Mouse (Mus musculus) megakaryocyte-erythroid progenitor cell, adult 5-6 weeks (primary cell): Measurements from ENCODE around the gene Clic5. TPM values are rescaled to one million over a fixed set of nuclear protein-coding genes. Genes with fewer than 3 reads are reported as not detected.
"Not testable (repeated sequence)": the region's sequence is repeated elsewhere in the genome, so short reads cannot be mapped to it uniquely, and the experiment has no call there.

Experiments used
- ATAC-seq: replicated peaks from 2 replicates; pipeline ENCODE4 v1.8.0; 2016; ENCODE audit warnings: mild to moderate bottlenecking, inconsistent platforms; ENCODE audit not compliant: severe bottlenecking, poor library complexity, low FRiP score, low TSS enrichment
- total RNA-seq, 2 experiments: library from RNA; stranded (forward) in 1 of 2; stranded (reverse) in 1 of 2; fragments of 200-1000, 215-1000 nt in 1 of 2; fragments of >200 nt in 1 of 2; fragmentation: Nextera tagmentation in 1 of 2; gene quantifications; 2 replicates each; pipeline ENCODE4 v1.2.3; 2014 to 2017

Clic5 gene
- 0.72 TPM in 1 of 2 replicates, not detected in the other for total RNA-seq (2014; fragmentation: Nextera tagmentation)
- total RNA-seq (2017): 0.94 and 1.0 TPM in 2 replicates

DNA sequence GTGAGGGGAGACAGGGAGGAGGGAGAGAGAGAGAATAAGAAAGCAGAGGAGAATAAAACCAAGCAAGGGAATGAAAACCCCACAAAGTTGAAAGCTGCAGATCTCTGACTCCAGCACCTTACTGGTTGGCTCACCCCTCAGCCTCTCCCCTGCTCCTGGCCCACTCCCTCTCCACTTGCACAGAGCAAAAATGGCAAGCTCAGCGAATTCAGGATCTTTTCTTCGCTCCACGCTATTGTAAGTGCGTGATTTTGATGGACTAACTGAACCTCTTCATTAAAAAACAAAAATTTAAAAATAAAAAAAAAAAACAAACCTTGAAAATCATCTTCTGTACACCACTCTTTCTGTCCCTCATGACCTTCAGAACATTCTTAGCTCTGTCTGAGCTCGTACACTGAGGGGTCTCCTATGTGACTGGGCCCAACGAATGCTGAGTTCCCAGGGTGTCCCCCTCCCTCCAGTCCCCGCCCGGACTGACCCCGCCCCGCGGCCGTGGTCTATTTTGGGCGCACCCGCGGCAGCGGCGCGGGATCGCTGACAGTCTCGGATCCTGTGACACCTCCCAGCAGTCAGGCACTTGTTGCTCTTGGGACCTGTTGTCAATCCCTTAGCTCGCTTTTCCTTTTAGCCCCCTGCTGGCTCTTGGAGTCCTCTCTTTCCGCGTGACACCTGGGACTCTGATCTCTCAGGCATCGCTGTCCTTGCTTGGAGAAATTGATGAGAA lies at the start of gene Clic5:
Gene Clic5, plus strand, starts transcription at position 543 of the 727 bp plus-strand sequence.
- ATAC-seq: peak; percentile 84

DNA sequence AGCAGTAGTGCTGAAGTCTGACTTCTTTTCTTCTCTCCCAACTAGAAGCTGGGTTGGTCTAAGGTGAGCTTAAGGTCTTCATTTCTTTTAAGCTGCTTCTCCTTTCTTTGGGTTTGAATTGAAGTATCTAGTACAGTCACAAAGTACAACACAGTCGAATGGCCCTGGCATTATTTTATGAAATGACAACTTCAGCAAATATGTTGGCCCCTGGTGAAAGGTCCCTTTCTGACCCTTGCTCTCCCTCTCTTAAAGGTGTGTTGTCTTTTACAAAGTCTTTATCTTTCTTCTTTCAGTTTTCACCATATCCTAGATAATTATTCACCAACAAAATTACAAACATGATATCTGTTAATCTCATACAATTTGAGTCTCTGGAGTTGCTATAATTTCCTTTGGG lies 42.6 kb upstream of the Clic5 start:
- no peak for ATAC-seq

DNA sequence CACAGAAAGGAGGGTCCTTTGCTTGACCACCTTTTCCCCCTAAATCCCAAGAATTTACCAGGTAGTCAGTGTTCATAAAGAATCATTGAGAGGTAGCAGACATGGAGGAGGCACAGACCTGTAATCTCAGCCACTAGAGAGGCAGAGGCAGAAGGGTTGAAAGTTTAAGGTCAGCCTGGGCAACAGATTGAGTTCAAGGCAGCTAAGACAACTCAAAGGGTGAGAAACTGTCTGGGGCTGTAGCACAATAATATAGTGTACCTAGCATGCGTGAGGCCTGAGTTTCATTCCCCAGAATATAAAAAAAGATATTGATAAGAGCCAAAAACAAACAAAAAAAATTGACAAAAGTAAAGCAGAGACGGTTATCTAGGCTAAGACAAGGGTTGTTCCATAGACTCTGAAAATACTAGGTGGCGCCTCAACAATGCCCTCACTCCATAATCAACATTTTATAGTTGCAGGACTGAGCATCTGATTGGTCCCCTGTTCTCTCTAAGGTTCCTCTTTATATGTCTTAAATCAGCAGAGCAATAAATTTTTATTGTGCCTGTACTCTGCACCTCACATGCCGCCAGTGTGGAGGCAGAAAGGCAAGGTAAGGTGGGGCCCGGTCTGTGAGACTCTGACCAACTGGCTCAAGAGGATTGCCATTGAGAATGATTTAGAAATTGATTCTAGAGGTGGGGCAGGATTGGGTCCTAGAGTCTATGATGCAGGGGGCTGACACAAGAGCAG lies 40.1 kb upstream of the Clic5 start:
- ATAC-seq: no peak

DNA sequence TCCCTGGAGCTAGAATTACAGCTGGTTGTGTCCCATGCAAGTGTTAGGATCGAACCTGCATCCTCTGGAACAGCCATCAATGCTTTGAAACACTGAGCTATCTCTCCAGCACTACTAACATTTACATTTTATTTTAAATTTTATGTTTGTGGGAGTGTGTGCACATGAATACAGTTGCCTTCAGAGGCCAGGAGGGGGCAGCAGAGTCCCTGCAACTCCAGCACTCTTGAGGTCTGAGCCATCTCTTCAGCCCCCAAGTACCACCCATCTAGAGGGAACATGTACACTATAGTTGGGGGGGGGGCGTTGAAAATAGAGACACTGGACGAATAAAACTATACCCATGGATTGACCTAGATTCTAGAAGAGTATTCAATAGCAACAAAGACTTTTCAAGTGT lies 37.3 kb upstream of the Clic5 start:
- peak; percentile 77 for ATAC-seq

DNA sequence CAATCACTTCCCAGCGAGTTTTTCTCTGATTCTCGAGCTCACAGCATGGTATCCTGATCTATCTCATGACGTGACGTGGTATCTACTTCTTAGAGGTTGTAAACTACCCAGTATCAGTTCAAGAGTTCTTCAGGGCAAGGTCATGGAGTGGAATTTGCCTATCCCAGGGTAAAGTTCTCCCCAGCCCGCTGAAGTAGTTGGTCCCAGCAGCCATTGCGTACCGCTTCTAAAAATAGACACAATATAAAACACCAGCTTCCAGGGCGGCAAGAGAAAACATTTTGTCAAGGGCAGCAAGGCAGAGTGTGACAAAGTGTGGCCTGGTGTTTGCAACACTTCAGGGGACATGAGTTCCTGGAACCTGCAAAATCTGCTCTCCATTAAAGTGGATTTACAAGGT lies 36.5 kb upstream of the Clic5 start:
- ATAC-seq: no peak

DNA sequence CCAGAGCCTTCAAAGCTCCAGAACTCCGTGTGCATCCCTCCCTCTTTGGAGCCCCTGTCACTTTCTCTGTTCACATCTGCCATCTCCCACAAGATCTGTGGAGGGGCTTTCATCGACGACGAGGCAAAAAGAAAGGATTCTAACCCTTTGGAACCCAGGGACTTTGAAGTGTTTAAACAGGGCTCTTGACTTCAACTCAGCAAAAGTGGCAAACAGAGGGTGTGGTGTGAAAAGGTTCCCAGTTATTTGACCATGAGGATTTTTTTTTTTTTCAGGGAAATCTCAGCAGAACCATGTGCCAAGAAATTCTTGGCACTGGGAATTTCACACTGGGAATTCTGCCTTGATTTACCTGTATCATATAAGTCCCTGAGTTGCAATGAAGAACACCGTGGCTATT lies 34.5 kb upstream of the Clic5 start:
- ATAC-seq: no peak

DNA sequence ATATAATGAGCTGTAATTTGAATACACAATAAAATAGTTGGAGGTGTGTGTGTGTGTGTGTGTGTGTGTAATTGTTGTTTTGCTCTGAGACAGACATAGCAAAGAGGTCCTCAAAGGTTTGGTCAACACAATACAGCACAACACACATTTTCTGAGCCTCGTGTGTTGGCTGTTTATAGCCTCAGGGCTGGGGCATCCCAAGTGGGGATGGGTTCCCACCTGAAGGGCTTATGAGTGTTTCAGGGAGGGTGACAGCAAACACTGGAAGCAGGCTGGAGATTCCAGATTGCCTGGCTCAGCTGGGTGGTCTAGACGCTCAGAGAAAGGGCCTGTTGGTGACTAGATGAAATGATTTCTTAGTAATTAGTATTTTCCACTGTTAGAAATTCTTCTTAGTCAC lies 33.2 kb upstream of the Clic5 start:
- ATAC-seq: no peak

DNA sequence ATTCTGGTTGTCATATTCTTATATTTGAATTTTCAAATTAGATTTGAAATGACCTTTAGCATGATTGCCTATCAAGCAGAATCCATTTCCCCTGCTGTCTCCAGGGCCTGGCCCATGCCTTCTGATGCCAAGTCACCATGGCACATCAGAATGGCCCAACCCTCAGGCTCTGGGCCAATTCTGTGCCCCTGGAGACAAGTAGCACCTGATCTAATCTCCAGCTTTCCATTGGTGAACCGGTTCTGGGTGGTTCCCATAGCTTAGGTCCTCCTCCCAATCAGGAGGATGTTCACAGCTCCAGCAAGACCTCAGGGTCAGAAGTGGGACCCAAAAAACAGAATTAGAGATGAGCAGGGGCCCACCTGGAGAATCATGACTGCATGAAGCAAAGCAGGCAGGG lies 30.2 kb upstream of the Clic5 start:
- peak; percentile 42; the same call in 1 of the 2 replicates for ATAC-seq

DNA sequence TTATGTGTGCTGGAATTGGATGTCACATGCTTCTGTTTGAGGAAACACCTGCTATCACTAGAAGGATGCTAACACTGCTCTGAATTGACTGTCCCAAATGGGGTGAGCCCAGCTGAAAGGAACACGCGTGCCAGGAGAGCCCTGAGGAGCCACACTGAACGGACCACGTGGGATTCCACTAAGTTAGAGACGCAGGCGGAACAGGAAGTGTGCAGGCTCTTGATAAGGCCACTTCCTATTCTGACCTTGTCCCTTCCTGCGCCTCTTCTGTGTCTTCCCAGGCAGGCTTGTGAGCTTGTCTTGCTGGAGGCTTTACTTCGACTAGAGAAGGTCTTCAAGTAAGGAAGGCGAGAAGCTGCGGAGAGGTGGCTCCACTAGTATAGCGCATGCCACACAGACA lies 27.9 kb upstream of the Clic5 start:
- ATAC-seq: peak; percentile 47; the same call in 1 of the 2 replicates

DNA sequence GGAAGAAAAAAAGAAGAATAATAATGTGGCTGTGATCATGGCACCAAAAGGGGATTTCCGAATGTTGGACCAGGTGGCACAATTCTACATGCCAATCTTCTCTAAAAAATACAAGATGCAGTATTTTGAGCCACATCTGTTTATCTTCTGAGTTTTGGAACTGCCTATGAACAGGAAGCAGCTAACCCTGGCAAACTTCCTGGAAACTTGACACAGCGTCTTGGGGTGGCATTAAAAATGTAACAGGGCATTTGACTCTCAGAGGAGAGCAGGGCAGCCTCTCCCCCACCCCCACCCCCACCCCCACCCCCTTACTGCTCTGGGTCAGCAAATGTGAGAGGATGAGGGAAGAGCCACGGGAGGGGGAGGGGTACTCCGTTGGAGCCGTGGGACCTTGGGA lies 25.9 kb upstream of the Clic5 start:
- ATAC-seq: peak; percentile 62; the same call in 1 of the 2 replicates

DNA sequence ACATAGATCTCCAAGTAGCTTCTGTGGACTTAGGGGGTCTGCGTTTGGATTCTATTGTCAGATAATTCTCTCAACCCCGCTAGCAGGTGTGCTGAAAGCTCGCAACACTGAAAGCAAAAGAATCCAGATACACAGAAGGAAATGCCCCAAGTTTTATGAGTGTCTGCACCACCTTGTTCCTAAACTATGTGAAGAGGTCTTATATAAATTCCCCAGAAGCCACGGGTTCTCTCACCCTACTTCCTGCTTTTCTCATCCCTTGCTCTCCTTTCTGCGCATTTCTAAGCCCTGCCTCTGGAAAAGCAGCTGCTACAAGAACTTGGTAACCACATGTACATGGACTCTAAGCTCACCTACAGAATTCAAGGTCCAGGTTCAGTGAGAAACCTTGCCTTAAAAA lies 25.4 kb upstream of the Clic5 start:
- no peak for ATAC-seq

DNA sequence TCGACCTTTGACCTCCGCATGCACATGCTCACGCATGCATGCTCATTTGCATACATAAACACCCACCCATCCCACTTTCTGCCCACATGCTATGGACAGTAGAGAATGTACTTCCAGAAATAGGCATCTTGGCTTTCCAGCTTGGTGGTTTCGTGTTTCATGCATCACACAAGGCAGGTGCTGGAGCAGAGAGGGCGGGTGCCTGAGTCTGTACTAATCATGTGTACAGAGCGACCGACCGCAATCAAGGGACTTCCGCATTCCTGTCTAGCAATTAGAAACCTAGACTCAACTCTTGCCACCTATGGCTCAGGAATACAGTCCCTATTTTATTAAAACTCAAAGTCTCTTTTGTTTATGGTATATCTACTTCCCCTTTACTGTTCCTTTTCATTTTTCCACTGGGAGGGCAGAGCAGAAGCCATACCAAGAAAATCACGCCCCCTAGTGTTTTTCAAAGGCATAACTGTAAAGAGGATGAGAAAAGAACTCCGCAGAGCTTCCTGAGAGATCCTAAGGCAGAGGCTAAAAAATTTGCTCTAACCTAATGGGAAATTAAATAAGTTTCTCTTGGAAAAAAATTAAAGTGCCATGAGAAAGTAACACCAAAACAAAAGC lies 22.5 kb upstream of the Clic5 start:
- ATAC-seq: peak; percentile 57; the same call in 1 of the 2 replicates

DNA sequence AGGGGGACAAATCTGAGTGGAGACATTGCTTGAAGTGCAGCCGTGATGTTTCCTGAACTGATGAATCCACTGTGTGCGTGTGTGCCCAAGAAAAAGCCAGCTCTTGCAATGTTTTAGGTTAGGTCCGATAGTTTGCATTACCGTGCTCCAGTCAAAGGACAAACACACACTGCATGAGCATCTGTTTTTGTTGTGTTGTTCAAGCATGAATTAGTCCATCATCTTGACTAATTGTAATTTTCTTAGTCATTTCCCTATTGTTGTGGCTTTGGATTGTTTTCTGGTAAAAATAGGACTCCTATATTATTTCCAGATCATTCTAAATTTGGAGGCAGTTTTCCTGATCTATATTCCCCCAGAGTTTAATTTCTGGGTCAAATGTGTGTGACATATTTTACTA lies 18.7 kb upstream of the Clic5 start:
- no peak for ATAC-seq

DNA sequence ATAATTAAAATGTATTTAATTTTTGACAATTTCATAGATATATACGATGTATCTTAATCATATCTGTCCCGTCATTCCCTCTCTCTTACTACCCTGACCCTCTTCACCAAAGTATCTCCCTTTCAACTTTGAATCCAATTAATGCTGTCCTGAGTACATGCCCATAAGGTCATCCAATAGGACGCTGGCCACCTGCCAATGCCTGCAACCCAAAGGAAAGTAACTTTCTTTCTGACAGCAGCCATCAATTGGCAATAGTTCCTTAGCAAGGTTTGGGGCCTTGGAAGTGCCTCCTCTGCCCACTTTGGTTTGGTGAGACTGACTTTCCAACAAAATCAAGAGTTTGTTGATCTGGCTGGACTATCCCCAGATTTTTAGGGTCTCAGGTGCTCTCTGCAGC lies 18.1 kb upstream of the Clic5 start:
- ATAC-seq: no peak

DNA sequence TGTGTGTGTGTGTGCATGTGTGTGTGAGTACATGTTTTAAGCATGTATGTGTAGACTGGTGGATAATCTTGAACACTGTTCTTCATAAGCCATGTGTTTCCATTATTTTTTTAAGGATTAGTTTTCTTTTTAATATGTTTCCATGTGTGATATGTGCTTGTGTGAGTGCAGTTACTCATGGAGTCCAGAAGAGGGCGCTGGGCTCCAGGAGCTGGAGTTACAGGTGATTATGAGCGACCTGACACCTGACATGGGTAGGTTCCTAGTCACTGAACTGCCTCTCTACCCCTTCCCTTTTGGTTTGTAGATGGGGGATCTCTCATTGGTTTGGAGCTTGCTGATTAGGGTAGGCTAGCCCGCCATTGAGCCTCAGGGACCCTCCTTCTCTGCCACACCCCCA lies 16.5 kb upstream of the Clic5 start:
- ATAC-seq: no peak

DNA sequence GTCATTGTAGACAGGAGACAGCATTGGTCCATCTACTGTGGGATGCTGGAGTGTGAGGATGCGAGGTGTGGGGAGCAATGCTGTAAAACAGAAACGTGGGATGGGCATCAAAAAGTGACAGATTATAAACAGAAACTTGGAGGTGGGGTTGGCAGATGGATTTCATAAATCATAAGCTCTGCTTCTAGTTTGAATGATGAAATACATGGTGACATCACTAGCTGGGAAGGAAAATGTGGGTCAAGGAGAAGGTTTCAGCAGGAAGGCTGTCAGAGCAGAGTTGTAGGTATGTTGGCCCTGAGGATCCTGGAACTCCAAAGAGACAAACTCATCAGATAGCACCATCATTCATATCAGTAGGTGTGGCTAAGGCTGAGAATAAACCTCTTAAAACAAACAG lies 15.0 kb upstream of the Clic5 start:
- no peak for ATAC-seq

DNA sequence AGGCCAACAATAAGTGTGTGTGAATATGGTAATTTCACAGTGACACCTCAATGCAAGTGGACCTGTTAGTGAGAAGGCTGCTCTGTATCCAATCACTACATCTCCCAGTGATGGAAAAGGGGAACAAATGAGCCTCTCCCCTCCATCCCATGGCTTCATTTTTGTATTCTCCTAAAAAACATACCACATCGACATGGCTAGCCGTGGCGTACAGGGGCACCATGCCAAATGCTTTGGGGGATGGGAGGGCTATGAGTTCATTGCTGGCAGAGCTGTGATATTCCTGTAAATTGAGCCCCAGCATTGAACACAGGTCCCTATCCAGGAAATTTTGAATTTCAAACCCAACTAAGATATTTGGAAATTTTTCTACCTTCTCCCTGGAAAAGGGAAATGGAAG lies 11.1 kb upstream of the Clic5 start:
- ATAC-seq: no peak

DNA sequence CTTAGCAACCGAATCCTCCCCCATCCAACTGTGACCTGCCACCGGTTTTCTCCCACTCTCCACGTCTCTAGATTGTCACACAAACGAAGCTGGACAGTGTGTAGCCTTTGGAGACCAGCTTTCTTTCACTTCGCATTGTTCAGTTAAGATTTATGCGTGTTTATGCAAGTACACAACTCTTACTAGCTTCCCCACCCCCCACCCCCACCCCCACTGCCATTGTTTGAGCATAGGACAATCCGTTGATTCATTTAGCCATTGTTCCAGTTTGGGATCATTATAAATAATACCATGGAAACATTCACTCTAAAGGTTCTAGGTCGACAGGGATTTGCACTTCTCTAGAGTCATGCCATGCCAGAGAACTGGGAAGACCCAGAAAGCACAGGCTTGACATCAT lies 7.0 kb upstream of the Clic5 start:
- no peak for ATAC-seq

DNA sequence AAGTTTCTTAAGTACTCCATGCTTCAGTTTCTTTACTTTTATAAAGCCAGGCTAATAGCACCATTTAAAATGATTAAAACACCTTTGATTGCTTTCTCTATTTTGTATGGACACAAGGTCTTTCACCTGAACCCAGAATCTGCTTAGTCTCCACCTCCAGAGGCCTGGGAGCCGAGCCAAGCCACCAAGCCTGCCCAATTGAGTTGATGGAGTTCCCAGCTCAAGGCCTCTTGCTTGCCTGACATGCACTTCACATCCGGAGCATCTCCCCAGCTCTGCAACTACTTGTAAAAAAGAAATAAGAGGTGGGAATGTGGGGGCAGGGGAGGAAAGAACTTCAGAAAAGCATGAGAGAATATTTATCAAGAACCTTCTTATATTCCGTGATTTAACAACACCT lies 1.5 kb upstream of the Clic5 start:
- no peak for ATAC-seq

DNA sequence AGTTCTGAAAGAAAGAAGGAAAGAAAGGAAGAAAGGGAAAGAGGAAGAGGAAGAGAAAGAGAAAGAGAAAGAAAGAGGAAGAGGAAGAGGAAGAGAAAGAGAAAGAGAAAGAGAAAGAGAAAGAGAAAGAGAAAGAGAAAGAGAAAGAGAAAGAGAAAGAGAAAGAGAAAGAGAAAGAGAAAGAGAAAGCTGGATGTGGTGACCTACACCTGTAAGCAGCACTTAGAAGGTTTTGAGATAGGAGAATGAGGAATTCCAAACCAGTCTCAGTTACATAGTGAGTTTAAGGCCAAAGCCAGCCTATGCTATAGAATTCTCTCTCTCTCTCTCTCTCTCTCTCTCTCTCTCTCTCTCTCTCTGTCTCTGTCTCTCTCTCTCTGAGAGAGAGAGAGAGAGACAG lies 847 bp upstream of the Clic5 start:
- not testable (repeated sequence) for ATAC-seq

DNA sequence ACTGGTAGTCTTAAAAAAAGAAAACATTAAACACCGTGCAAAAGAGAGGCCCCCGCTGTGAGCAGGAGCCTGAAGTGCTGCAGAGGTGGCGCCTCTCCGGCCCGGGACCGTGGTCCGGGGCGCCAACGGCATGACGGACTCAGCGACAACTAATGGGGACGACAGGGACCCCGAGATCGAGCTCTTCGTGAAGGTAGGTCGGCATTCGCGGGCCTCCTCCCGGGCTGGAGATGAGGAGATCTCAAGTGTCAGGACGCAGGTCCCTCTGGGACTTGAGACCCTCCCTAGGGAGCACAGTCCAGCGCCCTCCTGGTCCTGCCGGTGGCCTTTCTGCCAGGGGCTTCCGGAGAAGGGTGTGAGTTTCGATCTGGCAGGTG lies 373 bp downstream of the Clic5 start:
- peak; percentile 51 for ATAC-seq
